Mouse (Mus musculus) heart, adult 8-10 months (tissue): Measurements from ENCODE around the gene Foxd1. TPM values are rescaled to one million over a fixed set of nuclear protein-coding genes. Genes with fewer than 3 reads are reported as not detected.

Source experiments
- DNase-seq: peaks from one replicate; pipeline ENCODE4 v3.0.0; 2022; ENCODE audit warnings: low spot score
- total RNA-seq, 4 experiments: library from RNA; stranded (reverse); gene quantifications; 2 replicates each; pipeline ENCODE4 v1.2.4; 2022

The Foxd1 gene
- under 1 TPM in 1 of 4 experiments, not detected in 3; 0.06 TPM for total RNA-seq

DNA sequence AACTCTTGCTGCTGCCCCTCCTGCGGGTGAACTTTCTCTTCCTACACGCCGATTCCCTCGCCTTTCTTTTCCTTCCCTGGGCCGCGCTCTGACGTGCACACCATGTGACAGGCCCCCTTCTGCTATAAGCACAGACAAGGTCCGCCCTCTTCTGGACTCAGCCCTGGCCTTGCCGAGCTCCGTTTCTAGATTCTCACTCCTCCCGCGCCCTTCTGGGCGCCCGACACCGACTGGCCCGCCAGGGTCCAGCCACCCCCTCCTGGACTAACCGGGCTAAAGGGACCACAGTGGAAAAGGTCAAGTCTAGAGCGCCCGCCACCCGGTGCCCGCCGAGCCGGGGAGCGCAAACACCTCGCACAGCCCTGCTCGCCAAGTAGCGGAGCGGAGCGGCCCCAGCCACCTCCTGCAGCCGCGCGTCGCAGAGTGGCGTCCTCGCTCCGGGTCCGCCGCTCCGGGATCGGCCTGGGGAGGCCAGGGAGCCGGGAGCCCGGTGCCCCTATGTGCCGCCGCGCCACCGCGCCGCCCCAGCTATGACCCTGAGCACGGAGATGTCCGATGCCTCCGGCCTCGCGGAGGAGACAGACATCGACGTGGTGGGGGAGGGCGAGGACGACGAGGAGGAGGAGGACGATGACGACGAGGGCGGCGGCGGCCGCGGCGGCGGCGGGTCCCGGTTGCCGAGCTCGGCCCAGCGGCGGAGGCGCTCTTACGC is at the start of gene Foxd1:
Gene Foxd1 (plus strand): TSS at position 153 of the 712 bp plus-strand sequence.
- DNase-seq = no peak

GRCm38 (mm10) chr13:98305257-98305656 is 48.8 kb upstream of the Foxd1 start:
- DNase-seq = no peak

- DNase-seq = no peak
Measured at GRCm38 (mm10) chr13:98306393-98306792, 47.6 kb upstream of the Foxd1 start.

- no peak for DNase-seq
Measured at GRCm38 (mm10) chr13:98306852-98307475, 47.1 kb upstream of the Foxd1 start.

DNA sequence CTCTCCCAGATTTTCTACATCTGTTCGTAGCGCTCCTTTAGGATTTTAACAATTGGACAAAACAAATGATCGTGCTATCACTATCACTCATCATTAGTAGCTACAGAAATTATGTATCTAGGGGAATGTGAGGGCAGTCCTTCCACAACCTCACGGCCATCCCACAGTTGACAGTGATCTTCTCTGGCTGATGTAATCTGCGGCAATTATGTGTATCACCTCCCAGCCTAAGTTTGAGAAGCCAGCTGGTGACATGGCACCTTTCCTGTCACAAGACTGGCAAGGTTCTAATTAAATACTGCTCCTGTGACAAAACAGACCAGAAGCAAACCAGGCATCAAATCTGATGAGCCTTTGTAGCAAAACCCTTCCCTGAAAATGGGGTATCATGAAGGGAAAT is 46.0 kb upstream of the Foxd1 start:
- no peak for DNase-seq

DNA sequence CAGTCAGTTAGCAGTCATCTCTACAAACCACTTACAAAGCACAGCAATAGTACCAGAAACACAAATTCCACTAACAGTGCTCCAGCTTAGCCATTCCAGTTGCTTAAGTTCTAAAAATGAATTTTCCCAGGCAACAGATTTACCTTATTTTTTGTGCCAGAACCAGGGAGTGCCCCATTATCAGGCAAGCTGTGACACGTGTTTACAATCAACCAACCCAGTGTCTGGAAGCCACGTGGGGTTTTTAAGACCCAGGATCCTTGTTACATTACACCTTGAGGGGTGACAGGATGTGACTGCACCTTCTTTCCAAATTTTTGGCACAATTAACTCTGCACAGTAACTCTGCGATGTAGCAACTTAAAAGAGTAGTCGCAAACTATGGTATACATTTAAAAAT is 45.3 kb upstream of the Foxd1 start:
- DNase-seq = no peak

DNA sequence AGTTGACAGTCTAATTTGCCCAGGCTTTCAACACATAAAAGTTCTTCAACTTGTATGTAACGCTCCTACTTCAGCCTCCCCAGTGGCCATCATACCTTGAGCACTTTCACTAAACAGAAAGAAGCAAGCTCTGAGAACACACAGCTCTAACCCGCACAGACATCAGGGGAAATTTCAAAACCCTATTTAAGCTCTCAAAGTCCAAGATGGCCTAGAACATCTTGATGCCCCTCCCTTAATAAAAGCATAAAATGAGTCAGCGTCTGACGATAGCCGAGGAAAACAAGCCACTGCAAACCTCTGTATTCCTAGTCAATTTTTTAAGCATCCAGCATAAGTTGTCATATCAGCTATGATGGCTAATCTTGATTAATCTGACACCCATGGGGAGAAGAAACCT is 42.4 kb upstream of the Foxd1 start:
- DNase-seq = no peak

- no peak for DNase-seq
Measured at GRCm38 (mm10) chr13:98313631-98314030, 40.4 kb upstream of the Foxd1 start.

- DNase-seq = no peak
Measured at GRCm38 (mm10) chr13:98315124-98315523, 38.9 kb upstream of the Foxd1 start.

DNA sequence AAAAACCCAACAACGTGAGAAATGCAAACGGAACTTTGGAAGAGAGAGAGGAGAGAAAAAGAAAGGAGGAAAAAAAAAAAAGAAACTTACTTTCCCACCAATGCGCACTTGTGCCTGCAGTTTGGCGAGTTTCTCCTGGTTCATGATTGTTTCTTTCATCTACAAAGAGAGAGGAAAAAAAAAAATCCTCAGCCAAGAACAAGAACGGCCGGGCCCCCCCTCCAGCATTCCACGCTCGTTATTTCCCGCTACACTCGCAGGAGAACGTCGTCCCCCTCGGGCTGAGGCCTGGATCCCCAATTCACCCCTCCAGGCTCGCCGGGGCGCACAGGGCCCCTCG is 37.9 kb upstream of the Foxd1 start:
- no peak for DNase-seq

- DNase-seq = peak; percentile 91
Measured at GRCm38 (mm10) chr13:98316480-98317245, 37.4 kb upstream of the Foxd1 start, which contains the start of gene Btf3. Gene Btf3, minus strand, starts transcription at chr13:98317006.

GRCm38 (mm10) chr13:98317246-98317677 is 36.8 kb upstream of the Foxd1 start:
- DNase-seq = no peak

DNA sequence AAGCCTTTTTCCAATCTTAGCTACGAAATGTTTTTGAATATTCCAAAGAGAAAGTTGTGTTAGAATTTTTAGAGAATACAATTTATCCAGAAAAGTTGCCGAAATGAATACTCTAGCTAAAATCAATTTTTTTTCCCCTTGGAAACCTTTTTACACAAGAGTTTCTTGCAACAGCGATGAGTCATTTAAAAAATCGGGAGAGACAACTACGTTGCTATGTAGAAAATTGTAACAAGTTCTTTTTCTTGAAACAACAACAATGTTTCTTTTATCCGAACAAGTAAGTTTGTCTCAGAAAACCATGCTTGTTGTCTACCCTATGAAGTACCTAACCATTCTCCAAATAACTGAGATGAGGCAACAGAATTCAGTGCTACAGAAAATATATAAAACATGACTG is 36.1 kb upstream of the Foxd1 start:
- no peak for DNase-seq

GRCm38 (mm10) chr13:98325034-98325433 is 29.0 kb upstream of the Foxd1 start:
- no peak for DNase-seq

DNA sequence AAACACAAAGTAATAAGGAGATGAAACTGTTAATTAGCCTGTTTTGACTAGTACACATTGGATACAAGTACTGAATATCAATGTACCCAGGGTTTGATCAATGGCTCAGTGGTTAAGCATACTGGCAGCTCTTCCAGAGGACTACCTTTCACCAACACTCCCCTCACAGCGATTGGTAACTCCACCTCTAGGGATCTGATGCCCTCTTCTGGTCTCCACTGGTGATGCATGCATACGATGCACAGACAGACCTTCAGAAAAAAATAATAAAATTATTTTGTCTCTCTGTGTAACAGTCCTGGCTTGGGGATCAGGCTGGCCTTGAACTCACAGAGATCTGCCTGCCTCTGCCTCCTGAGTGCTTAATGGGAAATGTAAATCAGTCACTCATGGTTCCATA is 21.9 kb upstream of the Foxd1 start:
- no peak for DNase-seq

- no peak for DNase-seq
Measured at GRCm38 (mm10) chr13:98336205-98336604, 17.8 kb upstream of the Foxd1 start.

DNA sequence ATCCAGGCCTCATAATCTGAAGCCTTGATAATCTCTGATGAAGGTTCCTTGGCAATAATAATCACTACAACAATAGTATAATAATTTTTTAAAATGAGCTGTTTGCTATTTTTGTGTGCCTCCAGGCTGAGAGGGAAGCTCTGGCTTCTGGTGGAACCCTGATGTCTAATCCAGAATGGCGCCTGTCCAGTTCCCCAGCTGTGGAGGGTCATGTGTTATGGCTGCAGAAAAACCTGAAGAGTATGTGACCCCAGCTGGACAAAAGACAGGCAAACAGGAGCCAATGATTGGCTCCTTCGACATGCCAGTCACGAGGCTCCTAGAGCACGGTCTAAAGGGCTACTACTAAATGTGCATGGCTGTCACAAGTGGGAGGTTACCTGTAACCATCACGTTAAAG is 13.5 kb upstream of the Foxd1 start:
- no peak for DNase-seq

DNA sequence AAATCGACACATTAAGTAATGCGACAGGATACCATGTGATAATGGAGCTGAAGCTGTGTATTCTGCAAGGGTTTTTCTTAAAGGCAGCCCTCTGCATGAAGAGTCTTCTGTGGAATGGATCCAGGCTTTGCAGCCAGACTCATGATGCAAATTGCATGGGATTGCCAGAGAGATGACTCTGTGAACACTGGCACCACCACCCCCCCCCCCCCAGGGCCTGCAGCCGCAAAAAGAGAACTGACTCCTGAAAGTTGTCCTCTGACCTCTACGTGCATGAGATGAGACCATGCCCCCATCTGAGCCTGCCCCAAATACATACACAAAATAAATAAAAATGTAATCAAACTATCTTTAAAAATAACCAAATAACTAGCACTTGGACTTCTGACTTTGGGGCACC is 4.6 kb upstream of the Foxd1 start:
- DNase-seq = no peak

DNA sequence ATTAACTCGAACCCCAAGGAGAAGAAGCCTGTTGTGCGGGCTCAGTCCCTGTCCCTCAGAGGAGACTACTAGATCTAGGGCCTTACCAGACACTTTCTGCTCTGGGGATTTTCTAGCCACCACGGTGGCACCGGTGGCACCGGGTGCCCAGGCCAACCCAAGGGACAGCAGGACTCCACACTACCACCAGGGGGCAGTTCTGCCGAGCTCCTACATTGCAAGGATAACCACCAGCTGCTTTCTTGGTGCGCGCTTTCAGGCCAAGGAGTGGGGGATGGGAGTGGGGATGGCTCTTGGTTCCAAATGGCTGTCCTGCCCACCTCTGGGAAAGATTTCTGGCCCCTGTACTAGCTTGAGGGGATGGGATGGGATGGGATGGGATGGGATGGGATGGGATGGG is 2.5 kb upstream of the Foxd1 start:
- no peak for DNase-seq

DNA sequence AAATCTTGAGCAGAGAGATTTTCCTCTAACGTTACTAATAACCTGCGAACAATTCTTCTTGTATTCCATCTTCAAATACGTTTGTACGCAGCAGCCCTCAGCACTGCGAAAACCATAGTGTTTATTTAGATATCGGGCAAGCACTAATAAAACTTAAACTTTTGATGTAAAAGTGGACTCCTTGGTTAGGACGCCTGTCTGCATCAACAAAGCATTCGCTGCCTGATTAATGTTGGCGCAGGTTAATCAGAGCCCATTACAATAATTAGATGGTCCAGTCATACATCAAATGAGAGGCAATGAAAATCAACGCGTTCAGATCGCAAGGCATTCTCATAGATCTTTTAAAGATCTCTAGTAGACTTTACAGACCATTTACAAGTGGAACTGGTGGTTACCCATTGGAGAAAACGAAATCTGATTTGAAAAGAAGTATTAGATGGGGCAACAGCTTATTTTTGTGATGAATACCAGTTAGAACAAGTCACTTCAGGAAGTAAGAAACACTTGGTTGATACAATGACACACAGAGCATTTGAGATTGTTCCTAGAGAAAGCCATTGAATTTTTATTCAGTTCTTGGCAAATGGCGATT is 1.6 kb upstream of the Foxd1 start:
- no peak for DNase-seq

- DNase-seq = no peak
Measured at GRCm38 (mm10) chr13:98353709-98354089, 343 bp upstream of the Foxd1 start.

DNA sequence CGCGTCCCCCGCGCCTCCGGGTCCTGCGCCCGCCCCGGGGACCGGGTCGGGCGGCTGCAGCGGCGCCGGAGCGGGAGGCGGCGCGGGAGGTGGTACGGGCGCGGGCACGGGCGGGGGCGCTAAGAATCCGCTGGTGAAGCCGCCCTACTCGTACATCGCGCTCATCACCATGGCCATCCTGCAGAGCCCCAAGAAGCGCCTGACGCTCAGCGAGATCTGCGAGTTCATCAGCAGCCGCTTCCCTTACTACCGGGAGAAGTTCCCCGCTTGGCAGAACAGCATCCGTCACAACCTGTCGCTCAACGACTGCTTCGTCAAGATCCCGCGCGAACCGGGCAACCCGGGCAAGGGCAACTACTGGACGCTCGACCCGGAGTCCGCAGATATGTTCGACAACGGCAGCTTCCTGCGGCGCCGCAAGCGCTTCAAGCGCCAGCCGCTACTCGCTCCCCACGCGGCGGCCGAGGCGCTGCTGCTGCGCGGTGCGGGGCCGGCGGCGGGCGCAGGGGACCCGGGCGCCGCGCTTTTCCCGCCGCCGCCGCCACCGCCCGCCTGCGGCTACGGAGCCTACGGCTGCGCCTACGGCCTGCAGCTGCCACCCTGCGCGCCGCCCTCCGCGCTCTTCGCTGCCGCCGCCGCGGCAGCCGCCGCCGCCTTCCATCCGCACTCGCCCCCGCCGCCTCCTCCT is 973 bp downstream of the Foxd1 start:
- DNase-seq = no peak
